ENCODE assay signal across 8 mouse cellular contexts in genomic region chr3:95315094-95315843, GRCm38 (mm10). TPM values are rescaled to one million over a fixed set of nuclear protein-coding genes. Genes with fewer than 3 reads are reported as not detected.
DNase-seq lines count a peak whose midpoint lies in the region; ATAC-seq lines count a peak whose summit lies in the region.

No protein-coding gene starts in this region.

- peak overlapping the region; percentile 95 for H3K27ac ChIP-seq in embryonic facial prominence, embryonic 12.5 days
- H3K27ac ChIP-seq in liver, embryonic 12.5 days = peak overlapping the region; percentile 94

- no peaks in the 10 kb centered on the region for H3K27me3 ChIP-seq in embryonic facial prominence, embryonic 12.5 days
- H3K27me3 ChIP-seq in liver, embryonic 12.5 days (replicated peaks) = no peaks in the 10 kb centered on the region
- H3K27me3 ChIP-seq in splenic B cell, adult 2 months (ENCODE audit: control insufficient read depth, insufficient read depth, low read length, poor library complexity, severe bottlenecking) = no peaks in the 10 kb centered on the region

- peak overlapping the region; percentile 70 for H3K4me3 ChIP-seq in embryonic facial prominence, embryonic 12.5 days
- H3K4me3 ChIP-seq in liver, embryonic 12.5 days = peak overlapping the region; percentile 91

- peak; percentile 92 for ATAC-seq in embryonic facial prominence, embryonic 12.5 days (ENCODE audit: insufficient number of reproducible peaks, insufficient read depth, low FRiP score, low TSS enrichment)
- peak; percentile 88 for ATAC-seq in liver, embryonic 12.5 days

- H3K4me1 ChIP-seq in embryonic facial prominence, embryonic 12.5 days = peaks cover 30% of the 10 kb centered on the region
- H3K4me1 ChIP-seq in liver, embryonic 12.5 days = peaks cover 88% of the 10 kb centered on the region

- peaks cover 12% of the 10 kb centered on the region for H3K36me3 ChIP-seq in embryonic facial prominence, embryonic 12.5 days
- H3K36me3 ChIP-seq in liver, embryonic 12.5 days = peaks cover 25% of the 10 kb centered on the region
- H3K36me3 ChIP-seq in splenic B cell, adult 2 months (ENCODE audit: control insufficient read depth, insufficient read depth, low read length, poor library complexity, severe bottlenecking) = peaks cover 2% of the 10 kb centered on the region; the same call in 1 of the 2 replicates

- H3K9me3 ChIP-seq in embryonic facial prominence, embryonic 12.5 days = no peaks in the 10 kb centered on the region
- no peaks in the 10 kb centered on the region for H3K9me3 ChIP-seq in liver, embryonic 12.5 days (replicated peaks)

- H3K9ac ChIP-seq in embryonic facial prominence, embryonic 12.5 days = peak overlapping the region; percentile 95
- peak overlapping the region; percentile 97 for H3K9ac ChIP-seq in liver, embryonic 12.5 days

- H3K4me2 ChIP-seq in embryonic facial prominence, embryonic 12.5 days (replicated peaks) = peak overlapping the region; percentile 83
- peak overlapping the region; percentile 90 for H3K4me2 ChIP-seq in liver, embryonic 12.5 days

- WGBS in embryonic facial prominence, embryonic 12.5 days = 1% methylated on average over 66 of the region's 71 CpGs
- WGBS in liver, embryonic 12.5 days (ENCODE audit: insufficient replicate concordance) = under 1% methylated on average over 66 of the region's 71 CpGs

- peak; percentile 77 for DNase-seq in 3T3-L1 (ENCODE audit: low read depth, low spot score)
- peak; percentile 86 for DNase-seq in adrenal gland, adult 8-10 months
- peak; percentile 88 for DNase-seq in heart, adult 8-10 months (ENCODE audit: low spot score)
- peak; percentile 91 for DNase-seq in kidney, adult 9 months
- DNase-seq in naive thymus-derived CD4-positive, alpha-beta T cell, adult 2 months (ENCODE audit: low read depth) = peak; percentile 88
- DNase-seq in splenic B cell, adult 2 months (ENCODE audit: low read depth, low spot score) = peak; percentile 87

RNA-seq across cellular contexts. Expression of gene Cers2, which starts 0.7 kb away (rescaled TPM):
- total RNA-seq in adrenal gland, adult 8-10 months (2022) = 100 to 1,000 TPM; 211 to 272 (median 241) TPM
- 155 and 156 TPM in 2 replicates for polyA plus RNA-seq in embryonic facial prominence, embryonic 12.5 days (2016; fragmentation: Nextera tagmentation; extraction: Ambion mirVana)
- total RNA-seq in heart, adult 8-10 months (2022) = 10 to 100 TPM; 30.6 to 35.5 (median 33.4) TPM
- 134 and 135 TPM in 2 replicates for polyA plus RNA-seq in liver, embryonic 12.5 days (2016; fragmentation: Nextera tagmentation; extraction: Ambion mirVana)

RNA-seq across cellular contexts. Expression of gene Anxa9, which starts 8.3 kb away (rescaled TPM):
- total RNA-seq in adrenal gland, adult 8-10 months (2022) = 1 to 10 TPM; 1.9 to 4.2 (median 3.0) TPM
- 1.3 and 1.6 TPM in 2 replicates for polyA plus RNA-seq in embryonic facial prominence, embryonic 12.5 days (2016; fragmentation: Nextera tagmentation; extraction: Ambion mirVana)
- 1 to 10 TPM in 1 of 4 experiments, under 1 TPM in 2, not detected in 1; 0.52 to 1.5 (median 0.66) TPM for total RNA-seq in heart, adult 8-10 months (2022)
- polyA plus RNA-seq in liver, embryonic 12.5 days (2016; fragmentation: Nextera tagmentation; extraction: Ambion mirVana) = 3.1 and 4.6 TPM in 2 replicates

RNA-seq across cellular contexts. Expression of gene Prune1, which starts 33.4 kb away (rescaled TPM):
- 10 to 100 TPM; 26.8 to 34.8 (median 31.7) TPM for total RNA-seq in adrenal gland, adult 8-10 months (2022)
- 25.7 and 26.4 TPM in 2 replicates for polyA plus RNA-seq in embryonic facial prominence, embryonic 12.5 days (2016; fragmentation: Nextera tagmentation; extraction: Ambion mirVana)
- total RNA-seq in heart, adult 8-10 months (2022) = 10 to 100 TPM; 26.3 to 27.9 (median 27.2) TPM
- polyA plus RNA-seq in liver, embryonic 12.5 days (2016; fragmentation: Nextera tagmentation; extraction: Ambion mirVana) = 11.8 and 12.1 TPM in 2 replicates

RNA-seq across cellular contexts. Expression of gene Mindy1, which starts 34.1 kb away (rescaled TPM):
- 100 to 1,000 TPM; 127 to 191 (median 150) TPM for total RNA-seq in adrenal gland, adult 8-10 months (2022)
- polyA plus RNA-seq in embryonic facial prominence, embryonic 12.5 days (2016; fragmentation: Nextera tagmentation; extraction: Ambion mirVana) = 43.3 TPM in 2 replicates
- 10 to 100 TPM; 19.5 to 23.8 (median 21.3) TPM for total RNA-seq in heart, adult 8-10 months (2022)
- polyA plus RNA-seq in liver, embryonic 12.5 days (2016; fragmentation: Nextera tagmentation; extraction: Ambion mirVana) = 18.8 and 22.5 TPM in 2 replicates

RNA-seq across cellular contexts. Expression of gene Setdb1, which starts 41.7 kb away (rescaled TPM):
- 10 to 100 TPM; 22.2 to 38.1 (median 27.8) TPM for total RNA-seq in adrenal gland, adult 8-10 months (2022)
- polyA plus RNA-seq in embryonic facial prominence, embryonic 12.5 days (2016; fragmentation: Nextera tagmentation; extraction: Ambion mirVana) = 61.8 and 63.6 TPM in 2 replicates
- 10 to 100 TPM; 10.1 to 12.0 (median 10.4) TPM for total RNA-seq in heart, adult 8-10 months (2022)
- polyA plus RNA-seq in liver, embryonic 12.5 days (2016; fragmentation: Nextera tagmentation; extraction: Ambion mirVana) = 31.0 and 31.6 TPM in 2 replicates

Comparison
In these comparisons a context has a peak if more than half of its experiments do, and no peak if none do; other contexts are left out.
1. Peak in every context shown above with its lines: DNase-seq, ATAC-seq, H3K4me3 ChIP-seq and H3K27ac ChIP-seq.
2. RNA of gene Cers2, which starts 0.7 kb away (total RNA-seq): 211 to 272 TPM in adrenal gland, adult 8-10 months; 30.6 to 35.5 TPM in heart, adult 8-10 months; every median in the first group is over 4 times any median in the second.